Mouse (Mus musculus): ENCODE measurements at regions not wholly inside any gene's neighbourhood (a gene's known extent, or its start where the extent isn't known, plus 50 kb on each side); places are given as distances from the start of the nearest gene placed in this dataset.

GRCm38 (mm10) chr14:16178227-16178626 lies 70.9 kb upstream of the Ngly1 start:
- no peak for DNase-seq (ENCODE audit: low read depth, low spot score)
- no peaks in the 10 kb centered on the region for H3K36me3 ChIP-seq (ENCODE audit: control insufficient read depth, insufficient read depth, low read length, poor library complexity, severe bottlenecking)
- H3K27me3 ChIP-seq (ENCODE audit: control insufficient read depth, insufficient read depth, low read length, poor library complexity, severe bottlenecking): no peaks in the 10 kb centered on the region

- Histone ChIP-seq H3K36me3 (ENCODE audit: control insufficient read depth, insufficient read depth, low read length, poor library complexity, severe bottlenecking) (no peaks in the 10 kb centered on the region), H3K27me3 (ENCODE audit: control insufficient read depth, insufficient read depth, low read length, poor library complexity, severe bottlenecking) (no peaks in the 10 kb centered on the region)
- peak; percentile 20 for DNase-seq (ENCODE audit: low read depth, low spot score)
Observed at GRCm38 (mm10) chr14:16181822-16182221, 67.3 kb upstream of the Ngly1 start.

GRCm38 (mm10) chr14:16185246-16185645 lies 63.8 kb upstream of the Ngly1 start:
- DNase-seq (ENCODE audit: low read depth, low spot score): no peak
- H3K27me3 ChIP-seq (ENCODE audit: control insufficient read depth, insufficient read depth, low read length, poor library complexity, severe bottlenecking): no peaks in the 10 kb centered on the region
- H3K36me3 ChIP-seq (ENCODE audit: control insufficient read depth, insufficient read depth, low read length, poor library complexity, severe bottlenecking): no peaks in the 10 kb centered on the region
